Mouse (Mus musculus) CH12.LX (cell line): ENCODE measurements at regions not wholly inside any gene's neighbourhood (a gene's known extent, or its start where the extent isn't known, plus 50 kb on each side); places are given as distances from the start of the nearest gene placed in this dataset.

Source experiments
- DNase-seq: peaks from one replicate; pipeline ENCODE4 v3.0.0-alpha.2; 2013; ENCODE audit errors: extremely low read depth
- H3K27ac ChIP-seq: 2 replicates; pipeline ENCODE4 v1.5.1; 2012; ENCODE audit warnings: low read depth, mild to moderate bottlenecking, control low read depth, moderate library complexity; ENCODE audit not compliant: insufficient read depth
- H3K27me3 ChIP-seq: replicated peaks from 2 replicates; pipeline ENCODE3; 2012; ENCODE audit warnings: inconsistent platforms
- H3K36me3 ChIP-seq, 2 experiments: replicated peaks in 1 of 2; 2 replicates each; pipeline versions ENCODE3 to v1.6.1; 2012; ENCODE audit warnings: inconsistent platforms in 1 of 2, low read length in 1 of 2, mild to moderate bottlenecking in 1 of 2, mixed read lengths in 1 of 2, moderate library complexity in 1 of 2; ENCODE audit not compliant: control insufficient read depth in 1 of 2, insufficient read depth in 1 of 2
- H3K4me1 ChIP-seq, 2 experiments: 2 replicates each; pipeline ENCODE4 v1.6.1; 2012; ENCODE audit warnings: inconsistent platforms in 1 of 2, moderate library complexity in 1 of 2; ENCODE audit not compliant: insufficient read depth in 2 of 2, control insufficient read depth in 1 of 2
- H3K4me2 ChIP-seq: 2 replicates; pipeline ENCODE4 v1.6.1; 2012; ENCODE audit warnings: low read depth, mild to moderate bottlenecking, control low read depth; ENCODE audit not compliant: poor library complexity, insufficient read depth, severe bottlenecking
- H3K4me3 ChIP-seq, 3 experiments: fragments of 150-350 bp in 1 of 3; sonication (generic) in 1 of 3; replicated peaks in 1 of 3; 2 replicates each; pipeline versions ENCODE3 to v1.5.1; 2011 to 2012; ENCODE audit warnings: low read depth in 2 of 3, low read length in 2 of 3, mild to moderate bottlenecking in 2 of 3, moderate library complexity in 2 of 3, control low read depth in 1 of 3, improper control_type of control experiment in 1 of 3, inconsistent platforms in 1 of 3, mixed read lengths in 1 of 3; ENCODE audit not compliant: poor library complexity in 1 of 3
- H3K79me2 ChIP-seq: replicated peaks from 2 replicates; pipeline ENCODE4 v1.6.1; 2012; ENCODE audit warnings: mild to moderate bottlenecking, moderate library complexity; ENCODE audit not compliant: control insufficient read depth, poor library complexity, insufficient read depth, severe bottlenecking; ENCODE audit errors: extremely low read depth
- H3K9ac ChIP-seq: 2 replicates; pipeline ENCODE4 v1.6.1; 2012; ENCODE audit warnings: low read depth, mild to moderate bottlenecking, control low read depth, moderate library complexity; ENCODE audit not compliant: insufficient read depth
- H3K9me3 ChIP-seq: replicated peaks from 2 replicates; pipeline ENCODE3; 2012; ENCODE audit warnings: low read length, inconsistent platforms, mixed read lengths
- BHLHE40 ChIP-seq: IDR thresholded peaks from 2 replicates; pipeline ENCODE4 v1.6.1; 2011; ENCODE audit warnings: mild to moderate bottlenecking, low read depth, low read length, improper control_type of control experiment
- CHD1 ChIP-seq: IDR thresholded peaks from 2 replicates; pipeline ENCODE4 v1.6.1; 2012; ENCODE audit warnings: low read depth, low read length, improper control_type of control experiment, inconsistent platforms
- CHD2 ChIP-seq: IDR thresholded peaks from 2 replicates; pipeline ENCODE4 v1.6.1; 2011; ENCODE audit warnings: low read length, improper control_type of control experiment
- CTCF ChIP-seq, 2 experiments: IDR thresholded peaks in 1 of 2; conservative IDR thresholded peaks in 1 of 2; 2 replicates each; pipeline ENCODE4 v1.5.1; 2011 to 2012; ENCODE audit warnings: low read depth in 2 of 2, low read length in 2 of 2, improper control_type of control experiment in 1 of 2, inconsistent platforms in 1 of 2, mild to moderate bottlenecking in 1 of 2, moderate library complexity in 1 of 2
- MEF2A ChIP-seq: IDR thresholded peaks from 2 replicates; pipeline ENCODE4 v1.6.1; 2014; ENCODE audit warnings: low read depth, mild to moderate bottlenecking, inconsistent platforms, low read length, improper control_type of control experiment, borderline replicate concordance
- RAD21 ChIP-seq: IDR thresholded peaks from 2 replicates; pipeline ENCODE4 v1.6.1; 2011; ENCODE audit warnings: low read depth, mild to moderate bottlenecking, low read length, improper control_type of control experiment, moderate library complexity
- SMC3 ChIP-seq: IDR thresholded peaks from 2 replicates; pipeline ENCODE4 v1.6.1; 2011; ENCODE audit warnings: low read depth, low read length, improper control_type of control experiment
- TBP ChIP-seq: conservative IDR thresholded peaks from 2 replicates; pipeline ENCODE4 v1.6.1; 2011; ENCODE audit warnings: low read depth, low read length, improper control_type of control experiment
- TCF12 ChIP-seq: IDR thresholded peaks from 2 replicates; pipeline ENCODE4 v1.6.1; 2014; ENCODE audit warnings: low read depth, mild to moderate bottlenecking, inconsistent platforms, low read length, improper control_type of control experiment
- USF2 ChIP-seq: conservative IDR thresholded peaks from 2 replicates; pipeline ENCODE4 v1.6.1; 2011; ENCODE audit warnings: low read depth, low read length, improper control_type of control experiment
- dilution Hi-C: fragments of 300-500 bp; cut with MboI; formaldehyde crosslinking; loops from 2 replicates; pipeline ENCODE4 v1.14.3; 2020; ENCODE audit warnings: low sequenced_read_pairs; ENCODE audit not compliant: extremely low pct_unique_long_range_greater_than_20kb, extremely low pct_ligation_motif_present
- in situ Hi-C: fragments of 300-500 bp; cut with MboI; formaldehyde crosslinking; loops from 3 replicates; pipeline ENCODE4 v1.14.3; 2019; ENCODE audit warnings: low sequenced_read_pairs, low pct_ligation_motif_present, low pct_unique_long_range_greater_than_20kb, mixed read lengths

- Histone ChIP-seq H3K36me3 (no peaks in the 10 kb centered on the region), H3K4me3 (no peak overlapping the region), H3K4me1 (peaks cover 12 to 34% of the 10 kb centered on the region in 2 experiments), H3K27me3 (no peaks in the 10 kb centered on the region), H3K9ac (no peak overlapping the region), H3K4me2 (peak overlapping the region; percentile 54), H3K79me2 (no peaks in the 10 kb centered on the region), H3K27ac (no peak overlapping the region), H3K9me3 (no peaks in the 10 kb centered on the region)
- in situ Hi-C loops (no loop called here), dilution Hi-C loops (no loop called here)
- TF ChIP-seq SMC3 (peak; percentile 4; the same call in 1 of the 2 replicates), BHLHE40 (peak; percentile 79), CHD1 (no peak), RAD21 (peak; percentile 1), TCF12 (no peak), CTCF (conservative IDR thresholded peaks at IDR 0.05 in 1 of 2, IDR thresholded peaks at IDR 0.05 in 1 of 2; ENCODE audit: low read depth in 2 of 2, low read length in 2 of 2) (peak in 1 of 2 experiments; percentile 46; a peak in 2 of 4 replicates), MEF2A (no peak)
- DNase-seq = peak; percentile 23
Observed at GRCm38 (mm10) chr19:57543681-57544214, 67.1 kb upstream of the Atrnl1 start.

- in situ Hi-C loops (no loop called here), dilution Hi-C loops (no loop called here)
- no peak overlapping the region for H3K4me3 ChIP-seq
- no peaks in the 10 kb centered on the region for H3K36me3 ChIP-seq
- no peaks in the 10 kb centered on the region for H3K27me3 ChIP-seq
- H3K79me2 ChIP-seq = no peaks in the 10 kb centered on the region
- no peak for DNase-seq
- H3K27ac ChIP-seq = no peak overlapping the region
- no peak for TF ChIP-seq TBP
- H3K4me2 ChIP-seq = no peak overlapping the region
- H3K4me1 ChIP-seq = peaks cover 12 to 34% of the 10 kb centered on the region in 2 experiments
- no peaks in the 10 kb centered on the region for H3K9me3 ChIP-seq
- no peak overlapping the region for H3K9ac ChIP-seq
Observed at GRCm38 (mm10) chr19:57544229-57544879, 66.5 kb upstream of the Atrnl1 start.

GRCm38 (mm10) chr19:57545071-57545470 lies 65.8 kb upstream of the Atrnl1 start:
- Histone ChIP-seq H3K4me2 (no peak overlapping the region), H3K79me2 (no peaks in the 10 kb centered on the region), H3K27ac (no peak overlapping the region), H3K36me3 (no peaks in the 10 kb centered on the region), H3K4me1 (peaks cover 12 to 34% of the 10 kb centered on the region in 2 experiments), H3K9me3 (no peaks in the 10 kb centered on the region), H3K27me3 (no peaks in the 10 kb centered on the region), H3K4me3 (no peak overlapping the region), H3K9ac (no peak overlapping the region)
- dilution Hi-C loops (no loop called here), in situ Hi-C loops (no loop called here)
- TF ChIP-seq USF2 (no peak), CHD2 (0 out of 2 replicates have a peak, but pooled peaks have one; percentile 12)
- DNase-seq = peak; percentile 26
